Mouse (Mus musculus) lung, postnatal 0 days (tissue): Measurements from ENCODE around the gene Cadps2.

Experiments
- CTCF ChIP-seq: IDR thresholded peaks from 2 replicates; pipeline ENCODE4 v1.5.1; 2016; ENCODE audit warnings: antibody characterized with exemption, mild to moderate bottlenecking
- EP300 ChIP-seq: IDR thresholded peaks from 2 replicates; pipeline ENCODE4 v1.6.1; 2016; ENCODE audit warnings: antibody characterized with exemption, mild to moderate bottlenecking, control low read depth

GRCm38 (mm10) chr6:23647627-23648247, 191.5 kb downstream of the Cadps2 start:
- TF ChIP-seq CTCF (no peak), EP300 (no peak)
